Mouse (Mus musculus): ENCODE measurements around the gene Olfr191.
"Not testable (repeated sequence)": the region's sequence is repeated elsewhere in the genome, so short reads cannot be mapped to it uniquely, and the experiment has no call there.

The Olfr191 gene

GRCm38 (mm10) chr16:59089722-59090121, at the start of gene Olfr191:
Gene Olfr191, minus strand, starts transcription at chr16:59089822.
- DNase-seq (ENCODE audit: low spot score): not testable (repeated sequence)

- DNase-seq (ENCODE audit: low spot score): no peak
Measured at GRCm38 (mm10) chr16:59130740-59131139, 41.1 kb upstream of the Olfr191 start.

DNA sequence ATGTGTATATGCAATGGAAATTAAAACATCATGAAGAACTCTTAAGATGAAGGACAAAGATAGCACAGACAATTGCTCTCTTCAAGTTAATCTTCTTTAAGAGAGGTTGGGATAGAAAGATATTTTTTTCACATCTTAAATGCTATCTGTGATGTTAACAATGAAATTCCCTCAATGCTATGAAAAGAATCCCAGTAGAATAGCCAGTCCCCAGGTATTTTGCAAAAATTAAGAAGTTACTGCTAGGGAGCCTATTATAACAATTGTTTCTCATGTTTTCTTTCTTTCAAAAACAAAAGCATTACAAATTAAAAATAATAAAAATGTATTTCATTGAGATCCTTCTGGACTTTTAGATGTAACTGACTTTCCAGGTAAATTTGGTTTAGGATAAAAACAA, 31.3 kb upstream of the Olfr191 start, which contains the start of gene Olfr194:
Olfr194 (minus strand) TSS at position 101 of the 400 bp plus-strand sequence.
- no peak for DNase-seq (ENCODE audit: low spot score)

DNA sequence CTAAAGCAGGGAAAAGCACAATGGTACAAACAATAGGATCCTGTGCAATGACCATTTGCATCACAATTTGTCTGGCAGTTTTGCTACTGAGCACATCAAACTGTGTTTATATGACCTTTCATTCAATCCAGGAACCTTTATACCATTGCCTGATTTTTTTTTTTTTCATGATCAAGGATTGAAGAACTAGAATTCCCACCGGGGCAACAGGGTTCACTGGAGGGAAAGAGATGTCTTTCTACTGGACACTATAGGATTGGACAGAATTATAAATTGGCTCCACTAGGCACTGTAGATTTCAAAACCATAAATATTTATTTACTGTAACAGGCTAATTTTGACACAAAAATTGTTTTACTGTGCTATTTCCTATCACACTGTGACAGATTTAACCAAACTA, 22.2 kb upstream of the Olfr191 start, which contains the start of gene Olfr193:
Olfr193 (minus strand) TSS at position 101 of the 400 bp plus-strand sequence.
- DNase-seq (ENCODE audit: low spot score): no peak

GRCm38 (mm10) chr16:59108522-59108921, 18.9 kb upstream of the Olfr191 start:
- DNase-seq (ENCODE audit: low spot score): not testable (repeated sequence)

DNA sequence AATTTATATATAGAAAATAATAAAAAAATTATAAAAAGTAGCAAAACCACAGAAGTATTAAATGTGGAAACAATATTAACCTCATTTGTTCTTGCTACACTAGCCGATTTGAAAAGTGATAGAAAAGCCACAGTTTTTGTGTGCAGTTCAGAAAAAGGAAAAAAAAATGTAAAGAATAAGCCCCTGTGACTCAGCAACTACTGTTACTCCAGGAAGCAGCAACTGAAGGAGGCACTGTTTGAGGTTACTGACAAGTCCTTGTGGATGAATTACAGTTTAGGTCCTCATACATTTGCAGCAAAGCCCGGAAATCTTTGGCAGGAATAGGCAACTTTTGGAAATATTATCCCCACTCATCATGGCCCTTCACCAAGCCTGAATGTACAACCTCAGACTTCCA, 15.7 kb upstream of the Olfr191 start:
- no peak for DNase-seq (ENCODE audit: low spot score)

DNA sequence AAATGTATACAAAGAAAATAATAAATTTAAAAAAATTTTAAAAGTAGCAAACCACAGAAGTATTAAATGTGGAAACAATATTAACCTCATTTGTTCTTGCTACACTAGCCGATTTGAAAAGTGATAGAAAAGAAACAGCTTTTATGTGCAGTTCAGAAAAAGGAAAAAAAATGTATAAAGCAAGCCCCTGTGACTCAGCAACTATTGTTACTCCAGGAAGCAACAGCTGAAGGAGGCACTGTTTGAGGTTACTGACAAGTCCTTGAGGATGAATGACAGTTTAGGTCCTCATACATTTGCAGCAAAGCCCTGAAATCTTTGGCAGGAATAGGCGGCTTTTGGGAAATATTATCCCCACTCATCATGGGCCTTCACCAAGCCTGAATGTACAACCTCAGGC, 8.5 kb downstream of the Olfr191 start:
- DNase-seq (ENCODE audit: low spot score): not testable (repeated sequence)

DNA sequence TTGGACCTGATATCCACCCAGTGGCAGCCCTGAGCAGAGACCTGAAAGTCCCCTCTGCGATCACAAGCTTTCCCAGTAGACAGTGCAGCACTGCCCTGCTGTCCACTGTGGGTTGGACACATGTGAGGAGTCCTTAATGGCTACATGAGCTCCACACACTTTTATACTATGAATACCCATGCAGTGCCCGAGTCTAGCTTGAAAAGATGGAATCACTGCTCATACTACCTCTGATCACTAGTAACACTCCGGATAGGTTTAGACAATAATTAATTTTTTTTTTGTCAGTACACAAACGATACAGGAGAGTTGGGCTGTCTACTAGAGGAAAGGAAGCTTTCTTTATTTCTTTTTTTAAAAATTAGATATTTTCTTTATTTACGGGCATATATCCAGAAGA, 11.7 kb downstream of the Olfr191 start, which contains the start of gene Olfr190:
Olfr190 (minus strand) TSS at position 101 of the 400 bp plus-strand sequence.
- no peak for DNase-seq (ENCODE audit: low spot score)

GRCm38 (mm10) chr16:59073520-59073919, 16.1 kb downstream of the Olfr191 start:
- DNase-seq (ENCODE audit: low spot score): no peak

DNA sequence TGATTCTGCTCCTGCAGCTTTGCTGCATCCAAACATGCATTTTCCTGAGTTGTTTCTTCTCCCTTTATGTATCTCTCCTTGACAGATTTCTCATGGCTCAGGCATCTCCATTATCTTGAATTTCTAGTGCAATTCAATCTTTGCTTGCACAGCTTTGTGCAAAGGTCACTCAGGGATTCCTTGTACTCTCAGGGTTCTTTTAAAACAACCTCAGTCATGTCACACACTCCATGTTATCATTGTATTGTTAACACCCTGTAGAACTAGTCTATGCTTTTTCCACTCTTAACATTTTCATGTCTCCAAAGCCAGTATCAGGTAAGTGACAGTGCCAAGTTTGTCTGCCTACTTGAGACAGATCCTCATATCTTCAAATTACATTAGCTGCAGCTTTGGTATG, 17.9 kb downstream of the Olfr191 start:
- no peak for DNase-seq (ENCODE audit: low spot score)

DNA sequence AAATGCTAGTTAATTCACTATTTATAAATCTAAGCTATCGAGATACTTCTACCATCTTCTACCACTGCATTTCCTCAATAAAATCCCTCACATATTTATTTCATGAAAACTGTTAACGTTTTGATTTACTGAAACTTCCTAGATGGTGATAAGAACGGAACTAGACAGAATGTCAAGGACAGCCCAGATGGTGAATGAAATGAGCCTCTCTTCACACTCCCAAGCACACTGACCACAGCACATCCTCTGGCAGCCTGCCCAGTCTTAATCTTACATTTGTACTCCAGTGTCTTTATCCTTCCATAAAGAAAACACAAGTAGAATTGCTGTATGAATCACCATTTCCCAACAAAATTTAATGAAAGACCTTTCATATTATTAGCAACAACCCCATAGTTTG, 27.2 kb downstream of the Olfr191 start:
- DNase-seq (ENCODE audit: low spot score): not testable (repeated sequence)

GRCm38 (mm10) chr16:59049286-59049685, 40.3 kb downstream of the Olfr191 start:
- DNase-seq (ENCODE audit: low spot score): not testable (repeated sequence)

DNA sequence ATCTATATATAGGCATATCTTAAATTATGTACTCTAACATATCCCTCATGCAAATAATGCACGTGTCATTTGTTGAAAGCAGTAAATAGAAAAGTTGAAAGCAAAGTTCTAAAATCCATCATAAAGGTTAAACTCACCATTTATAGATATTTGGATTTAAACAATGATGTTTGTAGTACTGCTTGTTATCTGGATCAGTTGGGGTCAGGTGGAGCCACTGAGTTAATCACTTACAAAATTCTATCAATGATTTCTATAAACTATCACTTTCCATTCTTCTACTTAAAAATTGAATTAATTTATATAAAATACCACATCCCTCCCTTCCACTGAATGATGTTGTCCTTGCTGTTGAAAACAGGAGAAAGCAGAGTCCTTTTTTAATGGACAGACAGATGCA, 40.8 kb downstream of the Olfr191 start:
- no peak for DNase-seq (ENCODE audit: low spot score)

- DNase-seq (ENCODE audit: low spot score): no peak
Measured at GRCm38 (mm10) chr16:59047579-59047978, 42.0 kb downstream of the Olfr191 start.

- no peak for DNase-seq (ENCODE audit: low spot score)
Measured at GRCm38 (mm10) chr16:59045835-59046234, 43.8 kb downstream of the Olfr191 start.

- no peak for DNase-seq (ENCODE audit: low spot score)
Measured at GRCm38 (mm10) chr16:59039710-59040109, 49.9 kb downstream of the Olfr191 start, which contains the start of gene Olfr187. Gene Olfr187, minus strand, starts transcription at chr16:59039767.

Measured in T-cell, adult 2 months (primary cell).